Mouse (Mus musculus) embryonic fibroblast, embryonic 13.5 days (primary cell): ENCODE results near the gene Las1l.

Experiments used
- CTCF ChIP-seq: IDR thresholded peaks from 2 replicates; pipeline ENCODE4 v1.5.1; 2011; ENCODE audit warnings: mild to moderate bottlenecking, control low read depth, low read length, moderate library complexity, borderline replicate concordance; ENCODE audit not compliant: insufficient read depth
- POLR2A ChIP-seq: IDR thresholded peaks from 2 replicates; pipeline ENCODE4 v1.6.1; 2011; ENCODE audit warnings: low read depth, mild to moderate bottlenecking, control low read depth, low read length, moderate library complexity

DNA sequence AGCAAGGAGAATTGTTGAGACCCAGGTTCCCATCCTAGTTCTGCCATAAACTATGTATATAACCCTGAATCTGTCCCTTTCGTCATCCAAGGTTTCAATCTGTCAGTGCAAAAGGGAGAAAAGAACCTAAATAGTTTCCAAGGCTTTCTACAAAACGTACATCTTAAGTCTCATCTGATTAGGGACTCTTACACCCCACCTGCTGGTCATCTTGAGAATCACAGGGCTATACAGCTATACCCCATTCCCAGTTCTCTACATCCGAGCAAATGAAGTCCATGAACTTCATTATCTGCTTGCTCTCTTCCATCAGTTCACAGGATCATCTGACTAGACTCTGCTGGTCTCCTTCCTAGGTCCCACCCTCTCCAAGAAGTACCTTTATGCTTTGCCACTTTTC is 6.0 kb downstream of the Las1l start:
- no peak for TF ChIP-seq POLR2A
- no peak for TF ChIP-seq CTCF
